Mouse (Mus musculus) liver, postnatal 0 days (tissue): ENCODE results near the gene Gm44965. TPM values are rescaled to one million over a fixed set of nuclear protein-coding genes. Genes with fewer than 3 reads are reported as not detected.

Experiments used
- ATAC-seq: fragments of 200-750 bp; cut with Nextera tagmentation; 2 replicates; pipeline ENCODE4 v1.8.0; 2017; ENCODE audit warnings: mild to moderate bottlenecking, moderate library complexity
- DNase-seq: peaks from one replicate; pipeline ENCODE4 v3.0.0-alpha.2; 2016
- H3K27ac ChIP-seq: fragments of 300-500 bp; sonication (generic); 2 replicates; pipeline ENCODE4 v1.5.1; 2014; ENCODE audit warnings: antibody characterized with exemption, moderate library complexity, mild to moderate bottlenecking, low read depth
- H3K27me3 ChIP-seq: fragments of 300-500 bp; sonication (generic); 2 replicates; pipeline ENCODE4 v1.6.1; 2014; ENCODE audit warnings: low read length, control low read depth, mixed read lengths; ENCODE audit not compliant: insufficient read depth
- H3K36me3 ChIP-seq: fragments of 300-500 bp; sonication (generic); replicated peaks from 2 replicates; pipeline ENCODE4 v1.6.1; 2014; ENCODE audit warnings: mild to moderate bottlenecking, control low read depth, low read length, moderate library complexity, mixed read lengths; ENCODE audit not compliant: insufficient read depth
- H3K4me1 ChIP-seq: fragments of 300-500 bp; sonication (generic); 2 replicates; pipeline ENCODE4 v1.6.1; 2014; ENCODE audit warnings: antibody characterized with exemption, mild to moderate bottlenecking, control low read depth; ENCODE audit not compliant: insufficient read depth
- H3K4me2 ChIP-seq: fragments of 300-500 bp; sonication (generic); 2 replicates; pipeline ENCODE4 v1.6.1; 2014; ENCODE audit warnings: low read depth, mild to moderate bottlenecking, low read length, moderate library complexity, mixed read lengths
- H3K4me3 ChIP-seq: fragments of 300-500 bp; sonication (generic); 2 replicates; pipeline ENCODE4 v1.5.1; 2014; ENCODE audit warnings: low read depth, low read length
- H3K9ac ChIP-seq: fragments of 300-500 bp; sonication (generic); replicated peaks from 2 replicates; pipeline ENCODE4 v1.6.1; 2014; ENCODE audit warnings: mild to moderate bottlenecking, moderate library complexity
- H3K9me3 ChIP-seq: fragments of 300-500 bp; sonication (generic); 2 replicates; pipeline ENCODE4 v1.6.1; 2016; ENCODE audit warnings: mild to moderate bottlenecking, control low read depth, low read length, mixed read lengths
- CTCF ChIP-seq: sonication (generic); IDR thresholded peaks from 2 replicates; pipeline ENCODE4 v1.5.1; 2016; ENCODE audit warnings: antibody characterized with exemption, low read depth
- EP300 ChIP-seq: IDR thresholded peaks from 2 replicates; pipeline ENCODE4 v1.6.1; 2016; ENCODE audit warnings: antibody characterized with exemption, low read depth, mild to moderate bottlenecking
- WGBS: fragments of 180-500 bp; shearing (Covaris S2); extraction: QIAGEN DNeasy Blood & Tissue Kit; methylation state at CpG from one replicate; pipeline ENCODE4 v1.1.7; 2014; ENCODE audit not compliant: insufficient replicate concordance; 5-methylcytosine and 5-hydroxymethylcytosine counted together
- polyA plus RNA-seq: library from polyadenylated mRNA; unstranded; fragments of >200 nt; fragmentation: Nextera tagmentation; extraction: Ambion mirVana; gene quantifications from 2 replicates; pipeline ENCODE4 v1.2.1, GENCODE M21; 2015

The Gm44965 gene
- polyA plus RNA-seq, 1 experiment from 2014 or later, result not detected

GRCm38 (mm10) chr6:48578736-48579135, 15.0 kb upstream of the Gm44965 start:
- Histone ChIP-seq H3K36me3 (no peaks in the 10 kb centered on the region), H3K27me3 (no peaks in the 10 kb centered on the region), H3K4me3 (no peak overlapping the region), H3K9me3 (no peaks in the 10 kb centered on the region), H3K9ac (no peak overlapping the region), H3K4me1 (no peaks in the 10 kb centered on the region), H3K27ac (peak overlapping the region; percentile 55), H3K4me2 (no peak overlapping the region)
- TF ChIP-seq CTCF, result no peak
- TF ChIP-seq EP300, result no peak
- ATAC-seq (no peak), DNase-seq (no peak)
- 43% methylated on average over 5 of the region's 5 CpGs for WGBS

- Histone ChIP-seq H3K9me3 (no peaks in the 10 kb centered on the region), H3K27me3 (no peaks in the 10 kb centered on the region), H3K9ac (no peak overlapping the region), H3K27ac (peak overlapping the region; percentile 55), H3K4me1 (no peaks in the 10 kb centered on the region), H3K4me3 (no peak overlapping the region), H3K4me2 (0 out of 2 replicates have a peak overlapping the region, but pooled peaks have one; percentile 13), H3K36me3 (no peaks in the 10 kb centered on the region)
- 13% methylated on average over 5 of the region's 5 CpGs for WGBS
- ATAC-seq, result no peak
- TF ChIP-seq EP300 (no peak), CTCF (no peak)
- no peak for DNase-seq
Observed at GRCm38 (mm10) chr6:48579215-48579648, 14.5 kb upstream of the Gm44965 start.

DNA sequence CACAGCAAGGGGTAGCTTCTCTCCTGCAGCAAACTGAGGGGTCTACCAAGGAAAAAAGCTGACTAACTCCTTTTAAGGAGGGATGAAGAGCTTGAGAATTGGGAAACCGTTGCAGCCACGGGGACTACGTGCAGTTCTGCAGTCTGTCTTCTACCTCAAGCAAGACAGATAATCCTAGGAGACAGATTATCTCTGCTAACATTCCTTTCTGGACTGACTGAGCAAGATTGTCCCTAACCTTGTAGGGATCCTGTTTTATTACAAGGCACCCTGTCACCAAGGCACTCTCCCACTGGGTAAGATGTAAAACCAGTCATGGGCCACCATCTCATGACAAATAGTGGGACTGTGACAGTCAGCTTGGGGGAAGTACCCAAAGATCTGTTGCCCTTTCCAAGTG, 12.5 kb upstream of the Gm44965 start:
- TF ChIP-seq CTCF (no peak), EP300 (no peak)
- 57% methylated on average over 3 of the region's 3 CpGs for WGBS

GRCm38 (mm10) chr6:48582037-48582436, 11.7 kb upstream of the Gm44965 start:
- no peak overlapping the region for H3K27ac ChIP-seq
- TF ChIP-seq EP300, result no peak
- TF ChIP-seq CTCF, result peak; percentile 80
- no peaks in the 10 kb centered on the region for H3K4me1 ChIP-seq
- WGBS, result 64% methylated on average over 3 of the region's 3 CpGs
- H3K4me2 ChIP-seq, result no peak overlapping the region
- no peak overlapping the region for H3K9ac ChIP-seq
- no peak overlapping the region for H3K4me3 ChIP-seq
- peaks cover 2% of the 10 kb centered on the region; the same call in 1 of the 2 replicates for H3K9me3 ChIP-seq
- ATAC-seq, result no peak
- no peak for DNase-seq
- no peaks in the 10 kb centered on the region for H3K36me3 ChIP-seq
- H3K27me3 ChIP-seq, result no peaks in the 10 kb centered on the region

More for the DNA sequence above, 12.5 kb upstream of the Gm44965 start:
- peaks cover under 1% of the 10 kb centered on the region; the same call in 1 of the 2 replicates for H3K9me3 ChIP-seq
- H3K4me1 ChIP-seq, result no peaks in the 10 kb centered on the region
- H3K9ac ChIP-seq, result no peak overlapping the region
- H3K4me2 ChIP-seq, result no peak overlapping the region
- H3K27me3 ChIP-seq, result no peaks in the 10 kb centered on the region
- H3K4me3 ChIP-seq, result no peak overlapping the region
- no peaks in the 10 kb centered on the region for H3K36me3 ChIP-seq
- ATAC-seq (no peak), DNase-seq (no peak)
- H3K27ac ChIP-seq, result no peak overlapping the region

DNA sequence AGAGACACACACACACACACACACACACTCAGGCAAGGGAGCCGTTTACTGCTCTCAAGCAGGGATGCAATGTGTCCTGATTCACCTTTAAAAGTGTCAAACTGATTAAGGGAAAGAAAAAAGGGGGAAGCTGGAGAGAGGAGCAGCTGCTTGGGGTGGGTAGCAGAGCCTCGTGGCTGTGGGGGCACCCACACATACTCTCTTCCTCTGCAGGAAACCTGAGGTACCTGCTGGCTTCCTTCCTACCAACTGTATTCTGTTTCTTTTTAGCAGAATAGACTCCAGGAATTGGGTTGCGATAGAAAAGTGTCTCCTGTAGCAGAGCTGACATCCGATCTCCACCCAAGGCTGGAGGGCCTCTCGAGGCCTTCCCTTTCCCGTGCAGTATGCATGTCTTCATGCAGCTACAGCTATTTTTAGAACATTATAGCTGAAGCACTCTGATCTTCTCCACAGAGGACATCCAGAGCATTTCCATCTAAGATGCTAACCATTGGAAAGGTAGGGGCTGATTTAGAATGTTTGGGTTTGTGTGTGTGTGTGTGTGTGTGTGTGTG, 4.5 kb upstream of the Gm44965 start, which contains the start of gene Gm45021:
Gene Gm45021, plus strand, starts transcription at position 417 of the 557 bp plus-strand sequence.
- Histone ChIP-seq H3K4me3 (no peak within 1 kb of the TSS), H3K27me3 (no peaks in the 10 kb centered on the region), H3K9ac (no peak within 1 kb of the TSS), H3K36me3 (no peaks in the 10 kb centered on the region), H3K4me1 (peaks cover 17% of the 10 kb centered on the region), H3K4me2 (no peak within 1 kb of the TSS), H3K27ac (peak within 1 kb of the TSS; percentile 44; the same call in 1 of the 2 replicates), H3K9me3 (peaks cover 2% of the 10 kb centered on the region; the same call in 1 of the 2 replicates)
- ATAC-seq (no peak), DNase-seq (no peak)
- TF ChIP-seq CTCF (no peak), EP300 (no peak)
- 34% methylated on average over 6 of the region's 6 CpGs for WGBS

DNA sequence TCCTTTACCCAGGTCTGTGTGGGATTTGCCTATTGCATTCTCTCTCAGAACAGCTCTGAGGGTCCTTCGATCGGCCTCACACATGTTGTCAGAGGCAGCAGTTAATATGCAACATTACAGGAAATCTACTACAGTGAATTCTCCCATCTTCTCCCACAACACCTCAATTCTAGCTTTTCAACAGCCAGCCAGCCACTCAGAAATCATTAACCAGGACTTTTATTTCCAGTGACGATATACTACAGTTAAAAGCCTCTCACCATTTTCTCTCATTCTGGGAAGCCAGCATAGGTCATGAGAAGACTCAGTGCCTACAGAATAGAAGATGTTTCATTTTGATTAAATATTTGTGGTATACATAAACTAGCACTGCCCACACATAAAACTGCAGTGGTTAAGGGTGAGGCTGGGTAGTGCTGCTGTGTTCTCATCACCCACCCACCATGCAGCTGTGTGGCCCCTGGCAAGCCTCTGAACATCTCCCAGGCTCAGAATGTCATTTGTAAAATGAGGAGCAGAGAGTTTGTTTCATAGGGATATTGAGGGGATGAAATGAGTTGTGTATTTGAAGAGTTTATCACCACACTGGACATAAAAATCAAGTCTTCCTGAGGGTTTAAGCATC, 2.4 kb upstream of the Gm44965 start:
- H3K9me3 ChIP-seq, result 0 out of 2 replicates have a peak, but pooled peaks cover under 1% of the 10 kb centered on the region

More for the DNA sequence above, 2.4 kb upstream of the Gm44965 start:
- peaks cover 17% of the 10 kb centered on the region for H3K4me1 ChIP-seq
- H3K27me3 ChIP-seq, result no peaks in the 10 kb centered on the region
- no peak for TF ChIP-seq EP300
- no peak for TF ChIP-seq CTCF
- peak overlapping the region; percentile 80 for H3K27ac ChIP-seq
- no peak overlapping the region for H3K9ac ChIP-seq
- DNase-seq (no peak), ATAC-seq (no peak)
- H3K4me2 ChIP-seq, result 0 out of 2 replicates have a peak overlapping the region, but pooled peaks have one; percentile 24
- no peak overlapping the region for H3K4me3 ChIP-seq
- peaks cover 3% of the 10 kb centered on the region; the same call in 1 of the 2 replicates for H3K36me3 ChIP-seq
- 60% methylated on average over 3 of the region's 3 CpGs for WGBS
